In genomic region chr4:40725554-40725953, GRCm38 (mm10) we compare ENCODE assay signal across 11 mouse cellular contexts. TPM values are rescaled to one million over a fixed set of nuclear protein-coding genes. Genes with fewer than 3 reads are reported as not detected.
DNase-seq lines count a peak whose midpoint lies in the region; ATAC-seq and TF ChIP-seq lines count a peak whose summit lies in the region.
"Had no signal": no experiment of that assay in that cellular context is flagged by ENCODE, and none has a peak within 500 bp of the region (broad histone marks: within the 10 kb centered on the region; RNA-seq: fewer than 3 reads in every experiment).

No protein-coding gene starts in this region.

- H3K27me3 ChIP-seq in heart, postnatal 0 days (ENCODE audit: control insufficient read depth, insufficient read depth, low read length): no peaks in the 10 kb centered on the region
- no peaks in the 10 kb centered on the region for H3K27me3 ChIP-seq in midbrain, embryonic 14.5 days (ENCODE audit: control insufficient read depth, insufficient read depth, low read length)
- H3K27me3 ChIP-seq in midbrain, embryonic 10.5 days (ENCODE audit: low read depth, poor library complexity, severe bottlenecking): no peaks in the 10 kb centered on the region
- no peaks in the 10 kb centered on the region for H3K27me3 ChIP-seq in hindbrain, embryonic 15.5 days
- no peaks in the 10 kb centered on the region for H3K27me3 ChIP-seq in neural tube, embryonic 13.5 days
- H3K27me3 ChIP-seq: stomach, embryonic 15.5 days had no signal

- ATAC-seq in heart, postnatal 0 days (ENCODE audit: insufficient read depth, low read depth): no peak
- ATAC-seq in midbrain, embryonic 14.5 days (ENCODE audit: low FRiP score, low TSS enrichment): no peak
- no peak for ATAC-seq in hindbrain, embryonic 15.5 days (ENCODE audit: low FRiP score, low read depth)
- ATAC-seq in neural tube, embryonic 13.5 days (ENCODE audit: low read depth): no peak
- ATAC-seq in activated CD4-positive, CD25-positive, alpha-beta regulatory T cell, adult 4 months: no peak
- ATAC-seq: inflammation-experienced regulatory T-cells, adult 6 months had no signal

- H3K4me1 ChIP-seq in heart, postnatal 0 days (ENCODE audit: control insufficient read depth, insufficient read depth): peaks cover 24% of the 10 kb centered on the region
- H3K4me1 ChIP-seq in midbrain, embryonic 14.5 days (ENCODE audit: control insufficient read depth, insufficient read depth, low read length): peaks cover 37% of the 10 kb centered on the region
- H3K4me1 ChIP-seq in midbrain, embryonic 10.5 days: peaks cover 42% of the 10 kb centered on the region
- peaks cover 52% of the 10 kb centered on the region for H3K4me1 ChIP-seq in hindbrain, embryonic 15.5 days (replicated peaks)
- peaks cover 58% of the 10 kb centered on the region for H3K4me1 ChIP-seq in neural tube, embryonic 13.5 days (replicated peaks)

- H3K9ac ChIP-seq in heart, postnatal 0 days (replicated peaks; ENCODE audit: low read depth, low read length): no peak overlapping the region
- H3K9ac ChIP-seq in midbrain, embryonic 14.5 days (replicated peaks; ENCODE audit: low read length): no peak overlapping the region
- H3K9ac ChIP-seq in hindbrain, embryonic 15.5 days: 0 out of 2 replicates have a peak overlapping the region, but pooled peaks have one; percentile 3
- peak overlapping the region; percentile 98 for H3K9ac ChIP-seq in neural tube, embryonic 13.5 days
- H3K9ac ChIP-seq: stomach, embryonic 15.5 days had no signal

- no peak overlapping the region for H3K27ac ChIP-seq in heart, postnatal 0 days (ENCODE audit: low read depth)
- H3K27ac ChIP-seq in midbrain, embryonic 14.5 days (replicated peaks; ENCODE audit: low read depth, low read length): no peak overlapping the region
- H3K27ac ChIP-seq in midbrain, embryonic 10.5 days (replicated peaks): no peak overlapping the region
- H3K27ac ChIP-seq in hindbrain, embryonic 15.5 days (replicated peaks): no peak overlapping the region
- no peak overlapping the region for H3K27ac ChIP-seq in neural tube, embryonic 13.5 days (replicated peaks)
- H3K27ac ChIP-seq: stomach, embryonic 15.5 days had no signal

- no peak overlapping the region for H3K4me3 ChIP-seq in heart, postnatal 0 days (ENCODE audit: low read depth, low read length)
- no peak overlapping the region for H3K4me3 ChIP-seq in midbrain, embryonic 14.5 days (replicated peaks; ENCODE audit: low read depth, low read length)
- no peak overlapping the region for H3K4me3 ChIP-seq in midbrain, embryonic 10.5 days
- no peak overlapping the region; the same call in 1 of the 2 replicates for H3K4me3 ChIP-seq in hindbrain, embryonic 15.5 days
- H3K4me3 ChIP-seq in neural tube, embryonic 13.5 days: peak overlapping the region; percentile 88; the same call in 1 of the 2 replicates
- H3K4me3 ChIP-seq: stomach, embryonic 15.5 days had no signal

- no peak for TF ChIP-seq CTCF in heart, postnatal 0 days (IDR thresholded peaks at IDR 0.05; ENCODE audit: low read depth)

- intact Hi-C loops in heart, postnatal 14 days (cut with DNase I): no loop called here

- no peak for DNase-seq in heart, postnatal 0 days (ENCODE audit: low spot score)
- DNase-seq in heart, postnatal 14 days: no peak
- no peak for DNase-seq in midbrain, embryonic 14.5 days
- no peak for DNase-seq in midbrain, embryonic 10.5 days (ENCODE audit: low spot score)
- no peak for DNase-seq in cerebellum, adult 11-12 months
- DNase-seq: cerebellum, adult 9-11 months had no signal

- peak overlapping the region; percentile 76; the same call in 1 of the 2 replicates for H3K4me2 ChIP-seq in heart, postnatal 0 days (ENCODE audit: low read depth, low read length)
- H3K4me2 ChIP-seq in midbrain, embryonic 14.5 days (ENCODE audit: low read length): peak overlapping the region; percentile 85
- H3K4me2 ChIP-seq in hindbrain, embryonic 15.5 days: peak overlapping the region; percentile 84
- H3K4me2 ChIP-seq in neural tube, embryonic 13.5 days: peak overlapping the region; percentile 89

- TF ChIP-seq EP300 in heart, postnatal 0 days (IDR thresholded peaks at IDR 0.05; ENCODE audit: low read depth): no peak

- no peaks in the 10 kb centered on the region for H3K9me3 ChIP-seq in heart, postnatal 0 days (replicated peaks; ENCODE audit: control insufficient read depth, low read length)
- no peaks in the 10 kb centered on the region for H3K9me3 ChIP-seq in midbrain, embryonic 14.5 days (ENCODE audit: control insufficient read depth, low read length)
- no peaks in the 10 kb centered on the region for H3K9me3 ChIP-seq in midbrain, embryonic 10.5 days (replicated peaks)
- H3K9me3 ChIP-seq in hindbrain, embryonic 15.5 days: no peaks in the 10 kb centered on the region
- no peaks in the 10 kb centered on the region for H3K9me3 ChIP-seq in neural tube, embryonic 13.5 days
- H3K9me3 ChIP-seq: stomach, embryonic 15.5 days had no signal

- peaks cover 54% of the 10 kb centered on the region for H3K36me3 ChIP-seq in heart, postnatal 0 days (replicated peaks; ENCODE audit: control insufficient read depth, insufficient read depth, low read length)
- H3K36me3 ChIP-seq in midbrain, embryonic 14.5 days (ENCODE audit: control insufficient read depth, insufficient read depth, low read length): peaks cover 64% of the 10 kb centered on the region
- peaks cover 66% of the 10 kb centered on the region for H3K36me3 ChIP-seq in midbrain, embryonic 10.5 days
- peaks cover 40% of the 10 kb centered on the region for H3K36me3 ChIP-seq in hindbrain, embryonic 15.5 days
- H3K36me3 ChIP-seq in neural tube, embryonic 13.5 days: peaks cover 63% of the 10 kb centered on the region

RNA-seq across cellular contexts. Expression of gene Dnaja1, which starts 3.6 kb away (rescaled TPM):
- 20.9 and 27.7 TPM in 2 replicates for total RNA-seq in heart, postnatal 0 days (2014; rRNA removed; ENCODE audit: low replicate concordance)
- 200 and 206 TPM in 2 replicates for polyA plus RNA-seq in heart, postnatal 0 days (2015; fragmentation: Nextera tagmentation; extraction: Ambion mirVana)
- 100 to 1,000 TPM in 1 of 2 experiments, 10 to 100 TPM in 1; 79.5 to 110 TPM for total RNA-seq in heart, postnatal 14 days (2021)
- polyA plus RNA-seq in midbrain, embryonic 14.5 days (2014; fragmentation: Nextera tagmentation; extraction: Ambion mirVana): 669 and 677 TPM in 2 replicates
- polyA plus RNA-seq in midbrain, embryonic 10.5 days (2016; fragmentation: Nextera tagmentation; extraction: Ambion mirVana): 617 and 620 TPM in 2 replicates
- polyA plus RNA-seq in hindbrain, embryonic 15.5 days (2015; fragmentation: Nextera tagmentation; extraction: Ambion mirVana): 639 and 670 TPM in 2 replicates
- polyA plus RNA-seq in neural tube, embryonic 13.5 days (2015; fragmentation: Nextera tagmentation; extraction: Ambion mirVana): 784 and 823 TPM in 2 replicates
- 100 to 1,000 TPM; 474 TPM for polyA plus RNA-seq in activated CD4-positive, CD25-positive, alpha-beta regulatory T cell, adult 4 months (2017; shearing (Covaris generic))

RNA-seq across cellular contexts. Expression of gene Aptx, which starts 22.6 kb away (rescaled TPM):
- total RNA-seq in heart, postnatal 0 days (2014; rRNA removed; ENCODE audit: low replicate concordance): 4.5 and 18.9 TPM in 2 replicates
- polyA plus RNA-seq in heart, postnatal 0 days (2015; fragmentation: Nextera tagmentation; extraction: Ambion mirVana): 28.1 and 29.9 TPM in 2 replicates
- 10 to 100 TPM; 14.4 to 15.3 TPM for total RNA-seq in heart, postnatal 14 days (2021)
- polyA plus RNA-seq in midbrain, embryonic 14.5 days (2014; fragmentation: Nextera tagmentation; extraction: Ambion mirVana): 43.5 and 44.8 TPM in 2 replicates
- polyA plus RNA-seq in midbrain, embryonic 10.5 days (2016; fragmentation: Nextera tagmentation; extraction: Ambion mirVana): 37.8 and 49.9 TPM in 2 replicates
- 44.4 and 45.9 TPM in 2 replicates for polyA plus RNA-seq in hindbrain, embryonic 15.5 days (2015; fragmentation: Nextera tagmentation; extraction: Ambion mirVana)
- polyA plus RNA-seq in neural tube, embryonic 13.5 days (2015; fragmentation: Nextera tagmentation; extraction: Ambion mirVana): 55.4 and 56.2 TPM in 2 replicates
- 10 to 100 TPM; 29.8 to 34.2 TPM for polyA plus RNA-seq in activated CD4-positive, CD25-positive, alpha-beta regulatory T cell, adult 4 months (2017; shearing (Covaris generic))

RNA-seq across cellular contexts. Expression of gene Smu1, which starts 32.2 kb away (rescaled TPM):
- 56.4 and 86.6 TPM in 2 replicates for total RNA-seq in heart, postnatal 0 days (2014; rRNA removed; ENCODE audit: low replicate concordance)
- polyA plus RNA-seq in heart, postnatal 0 days (2015; fragmentation: Nextera tagmentation; extraction: Ambion mirVana): 68.6 and 73.6 TPM in 2 replicates
- 10 to 100 TPM; 28.1 to 31.6 TPM for total RNA-seq in heart, postnatal 14 days (2021)
- polyA plus RNA-seq in midbrain, embryonic 14.5 days (2014; fragmentation: Nextera tagmentation; extraction: Ambion mirVana): 114 and 136 TPM in 2 replicates
- 197 and 199 TPM in 2 replicates for polyA plus RNA-seq in midbrain, embryonic 10.5 days (2016; fragmentation: Nextera tagmentation; extraction: Ambion mirVana)
- polyA plus RNA-seq in hindbrain, embryonic 15.5 days (2015; fragmentation: Nextera tagmentation; extraction: Ambion mirVana): 113 and 121 TPM in 2 replicates
- polyA plus RNA-seq in neural tube, embryonic 13.5 days (2015; fragmentation: Nextera tagmentation; extraction: Ambion mirVana): 129 and 131 TPM in 2 replicates
- 100 to 1,000 TPM; 111 to 128 TPM for polyA plus RNA-seq in activated CD4-positive, CD25-positive, alpha-beta regulatory T cell, adult 4 months (2017; shearing (Covaris generic))

Comparison
In these comparisons a context has a peak if more than half of its experiments do, and no peak if none do; other contexts are left out.
1. H3K9ac ChIP-seq: peak in hindbrain, embryonic 15.5 days (single experiment) and neural tube, embryonic 13.5 days (single experiment); none in heart, postnatal 0 days (single experiment) and midbrain, embryonic 14.5 days (single experiment).
2. Peak in every context shown above with its lines, with median percentiles within 50 percentile points of each other: H3K4me2 ChIP-seq.